Mouse (Mus musculus) urinary bladder, postnatal 4 days (tissue): ENCODE measurements at regions not wholly inside any gene's neighbourhood (a gene's known extent, or its start where the extent isn't known, plus 50 kb on each side); places are given as distances from the start of the nearest gene placed in this dataset.

ENCODE experiments used
- DNase-seq, 2 experiments: peaks; one replicate each; pipeline ENCODE4 v3.0.0; 2021 to 2022; ENCODE audit warnings: low spot score in 2 of 2

GRCm38 (mm10) chr9:102782926-102783850, 51.5 kb upstream of the Ryk start:
- DNase-seq: no peak

DNA sequence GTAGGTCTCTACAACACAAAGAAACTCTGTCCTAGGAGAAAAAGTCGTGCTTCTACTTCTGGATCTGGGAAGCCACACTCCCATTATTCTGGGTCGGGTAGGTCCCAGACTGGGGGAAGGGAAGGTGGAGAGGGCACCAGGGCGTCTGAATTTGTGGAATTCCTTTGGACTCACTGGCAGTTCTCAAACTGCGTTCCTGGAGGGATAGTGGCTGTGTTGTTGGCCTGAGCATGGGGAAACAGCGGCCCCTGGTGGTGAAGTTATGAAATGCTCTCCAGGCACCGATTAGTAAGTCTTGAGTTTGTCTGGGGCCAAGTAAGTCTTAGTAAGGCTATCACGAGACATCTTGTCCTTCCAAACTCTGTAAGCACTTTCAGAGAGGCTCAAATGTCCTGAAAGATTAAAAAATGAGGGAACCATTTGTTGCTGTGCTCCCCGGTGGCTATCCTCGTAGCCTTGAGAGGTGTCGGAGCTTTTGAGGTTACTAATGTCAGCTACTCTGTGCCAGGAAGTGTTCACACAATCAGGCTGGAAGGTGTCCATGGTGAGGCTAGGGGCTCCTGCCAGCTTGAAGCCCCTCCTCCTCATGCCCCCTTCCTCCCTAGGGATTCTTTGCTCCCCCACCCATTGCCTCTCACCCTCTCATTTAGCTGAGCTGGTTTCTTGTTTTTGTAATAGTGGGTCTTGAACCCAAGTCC, 50.2 kb upstream of the Ryk start:
- DNase-seq: peak; percentile 83 to 91
